Mouse (Mus musculus): Measurements from ENCODE around the gene Sqor. TPM values are rescaled to one million over a fixed set of nuclear protein-coding genes. Genes with fewer than 3 reads are reported as not detected.
A peak's percentile ranks its signal among the peaks of the same experiment; 100 is the strongest.

Sqor gene
- 1 to 10 TPM; 6.3 to 7.3 TPM for total RNA-seq (2021)
- long read RNA-seq, experiment 1, partial matches to known transcripts = 0 of 4 reads
- long read RNA-seq, experiment 1, other reads (novel, unspliced or antisense) = 0 of 4 reads
- long read RNA-seq, experiment 2, transcript Sqor-201 (10 exons, 1,804 nt) = major isoform, 6 of 7 reads
- long read RNA-seq, experiment 2, partial matches to known transcripts = 1 of 7 reads
- long read RNA-seq, experiment 2, other reads (novel, unspliced or antisense) = 0 of 7 reads

- DNase-seq (ENCODE audit: low spot score in 2 of 2) = peak; percentile 8 to 28
Observed at GRCm38 (mm10) chr2:122765071-122765793, at the start of gene Sqor. Gene Sqor (plus strand): TSS chr2:122765237.

- DNase-seq (ENCODE audit: low spot score in 2 of 2) = no peak
Observed at GRCm38 (mm10) chr2:122716301-122716842, 48.7 kb upstream of the Sqor start.

GRCm38 (mm10) chr2:122719232-122719631 is 45.8 kb upstream of the Sqor start:
- no peak for DNase-seq (ENCODE audit: low spot score in 2 of 2)

GRCm38 (mm10) chr2:122720564-122720963 is 44.5 kb upstream of the Sqor start:
- DNase-seq (ENCODE audit: low spot score in 2 of 2) = no peak

- DNase-seq (ENCODE audit: low spot score in 2 of 2) = no peak
Observed at GRCm38 (mm10) chr2:122725604-122726003, 39.4 kb upstream of the Sqor start.

- DNase-seq (ENCODE audit: low spot score in 2 of 2) = no peak
Observed at GRCm38 (mm10) chr2:122731456-122731855, 33.6 kb upstream of the Sqor start.

GRCm38 (mm10) chr2:122737894-122738830 is 26.9 kb upstream of the Sqor start, which contains the start of gene Bloc1s6:
Gene Bloc1s6 (plus strand): TSS chr2:122738503.
- peak; percentile 90 to 94 for DNase-seq (ENCODE audit: low spot score in 2 of 2)

GRCm38 (mm10) chr2:122739023-122739422 is 26.0 kb upstream of the Sqor start:
- DNase-seq (ENCODE audit: low spot score in 2 of 2) = no peak

- no peak for DNase-seq (ENCODE audit: low spot score in 2 of 2)
Observed at GRCm38 (mm10) chr2:122746461-122746860, 18.6 kb upstream of the Sqor start.

- peak; percentile 63 to 64 for DNase-seq (ENCODE audit: low spot score in 2 of 2)
Observed at GRCm38 (mm10) chr2:122753739-122754343, 11.2 kb upstream of the Sqor start.

GRCm38 (mm10) chr2:122759791-122760190 is 5.2 kb upstream of the Sqor start:
- no peak for DNase-seq (ENCODE audit: low spot score in 2 of 2)

GRCm38 (mm10) chr2:122762991-122763390 is 2.0 kb upstream of the Sqor start:
- no peak for DNase-seq (ENCODE audit: low spot score in 2 of 2)

GRCm38 (mm10) chr2:122764526-122764925 is 511 bp upstream of the Sqor start:
- DNase-seq (ENCODE audit: low spot score in 2 of 2) = no peak

- DNase-seq (ENCODE audit: low spot score in 2 of 2) = no peak
Observed at GRCm38 (mm10) chr2:122765794-122766145, 733 bp downstream of the Sqor start.

GRCm38 (mm10) chr2:122771002-122771401 is 6.0 kb downstream of the Sqor start:
- no peak for DNase-seq (ENCODE audit: low spot score in 2 of 2)

- no peak for DNase-seq (ENCODE audit: low spot score in 2 of 2)
Observed at GRCm38 (mm10) chr2:122772899-122773298, 7.9 kb downstream of the Sqor start.

- DNase-seq (ENCODE audit: low spot score in 2 of 2) = no peak
Observed at GRCm38 (mm10) chr2:122775491-122775890, 10.5 kb downstream of the Sqor start.

- no peak for DNase-seq (ENCODE audit: low spot score in 2 of 2)
Observed at GRCm38 (mm10) chr2:122776823-122777222, 11.8 kb downstream of the Sqor start.

GRCm38 (mm10) chr2:122779967-122780366 is 14.9 kb downstream of the Sqor start:
- DNase-seq (ENCODE audit: low spot score in 2 of 2) = no peak

GRCm38 (mm10) chr2:122780447-122780846 is 15.4 kb downstream of the Sqor start:
- DNase-seq (ENCODE audit: low spot score in 2 of 2) = no peak

Measured in left cerebral cortex, adult 18-20 months (tissue).